Mouse (Mus musculus): ENCODE results near the gene Ppm1g. TPM values are rescaled to one million over a fixed set of nuclear protein-coding genes. Genes with fewer than 3 reads are reported as not detected.

Ppm1g gene
- polyA plus RNA-seq, 1 experiment = 46.0 TPM

GRCm38 (mm10) chr5:31188223-31188840, 32.2 kb downstream of the Ppm1g start:
- H3K27ac ChIP-seq (replicated peaks; ENCODE audit: low read depth, low read length) = no peak overlapping the region
- H3K4me3 ChIP-seq (ENCODE audit: insufficient read depth, low read depth, low read length) = no peak overlapping the region
- peaks cover 3% of the 10 kb centered on the region; the same call in 1 of the 2 replicates for H3K4me1 ChIP-seq (ENCODE audit: control insufficient read depth, insufficient read depth, insufficient read length, low read length)

DNA sequence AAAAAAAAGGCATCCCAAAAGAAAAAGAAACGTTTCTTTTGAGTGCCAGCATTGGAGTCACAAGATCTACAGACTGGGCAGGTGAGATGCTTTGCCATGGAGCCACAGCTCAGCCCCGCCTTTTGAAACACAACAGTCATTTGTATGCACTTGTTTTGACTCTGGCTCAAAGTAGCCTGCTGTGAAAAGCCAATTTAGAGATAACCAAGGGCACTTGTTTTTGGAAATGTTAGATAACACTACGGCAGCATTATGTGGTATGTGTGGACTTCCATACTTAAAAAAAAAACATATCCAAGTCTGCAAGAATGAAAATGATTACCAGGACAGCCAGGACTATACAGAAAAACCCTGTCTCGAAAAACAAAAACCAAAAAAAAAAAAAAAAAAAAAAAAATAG, 36.8 kb downstream of the Ppm1g start:
- H3K27ac ChIP-seq (replicated peaks; ENCODE audit: low read depth, low read length) = no peak overlapping the region
- H3K4me3 ChIP-seq (ENCODE audit: insufficient read depth, low read depth, low read length) = no peak overlapping the region
- no peaks in the 10 kb centered on the region for H3K4me1 ChIP-seq (ENCODE audit: control insufficient read depth, insufficient read depth, insufficient read length, low read length)

DNA sequence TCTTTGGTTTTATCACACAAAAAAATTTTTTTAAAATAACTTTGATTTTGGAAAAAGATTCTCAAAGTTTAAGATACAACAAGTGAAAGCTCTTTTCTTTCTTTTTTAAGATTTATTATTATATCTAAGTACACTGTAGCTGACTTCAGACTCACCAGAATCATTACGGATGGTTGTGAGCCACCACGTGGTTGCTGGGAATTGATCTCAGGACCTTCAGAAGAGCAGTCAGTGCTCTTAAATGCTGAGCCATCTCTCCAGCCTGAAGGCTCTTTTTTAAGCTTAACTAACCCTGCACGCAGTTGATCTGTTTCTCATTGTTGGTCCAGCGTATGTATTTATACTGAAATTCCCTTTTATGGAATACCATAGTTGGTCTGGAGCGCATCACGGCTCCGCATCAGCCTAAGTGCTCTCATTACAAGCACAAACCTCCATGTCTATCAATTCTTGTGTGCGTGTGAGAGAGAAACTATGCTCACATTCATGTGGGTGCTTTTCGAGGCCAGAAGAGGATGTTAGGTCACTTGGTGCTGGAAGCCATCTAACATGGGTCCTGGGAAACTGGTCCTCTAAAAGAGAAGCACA, 39.2 kb downstream of the Ppm1g start:
- no peaks in the 10 kb centered on the region for H3K4me1 ChIP-seq (ENCODE audit: control insufficient read depth, insufficient read depth, insufficient read length, low read length)
- H3K27ac ChIP-seq (replicated peaks; ENCODE audit: low read depth, low read length) = no peak overlapping the region
- H3K4me3 ChIP-seq (ENCODE audit: insufficient read depth, low read depth, low read length) = 0 out of 2 replicates have a peak overlapping the region, but pooled peaks have one; percentile 7

DNA sequence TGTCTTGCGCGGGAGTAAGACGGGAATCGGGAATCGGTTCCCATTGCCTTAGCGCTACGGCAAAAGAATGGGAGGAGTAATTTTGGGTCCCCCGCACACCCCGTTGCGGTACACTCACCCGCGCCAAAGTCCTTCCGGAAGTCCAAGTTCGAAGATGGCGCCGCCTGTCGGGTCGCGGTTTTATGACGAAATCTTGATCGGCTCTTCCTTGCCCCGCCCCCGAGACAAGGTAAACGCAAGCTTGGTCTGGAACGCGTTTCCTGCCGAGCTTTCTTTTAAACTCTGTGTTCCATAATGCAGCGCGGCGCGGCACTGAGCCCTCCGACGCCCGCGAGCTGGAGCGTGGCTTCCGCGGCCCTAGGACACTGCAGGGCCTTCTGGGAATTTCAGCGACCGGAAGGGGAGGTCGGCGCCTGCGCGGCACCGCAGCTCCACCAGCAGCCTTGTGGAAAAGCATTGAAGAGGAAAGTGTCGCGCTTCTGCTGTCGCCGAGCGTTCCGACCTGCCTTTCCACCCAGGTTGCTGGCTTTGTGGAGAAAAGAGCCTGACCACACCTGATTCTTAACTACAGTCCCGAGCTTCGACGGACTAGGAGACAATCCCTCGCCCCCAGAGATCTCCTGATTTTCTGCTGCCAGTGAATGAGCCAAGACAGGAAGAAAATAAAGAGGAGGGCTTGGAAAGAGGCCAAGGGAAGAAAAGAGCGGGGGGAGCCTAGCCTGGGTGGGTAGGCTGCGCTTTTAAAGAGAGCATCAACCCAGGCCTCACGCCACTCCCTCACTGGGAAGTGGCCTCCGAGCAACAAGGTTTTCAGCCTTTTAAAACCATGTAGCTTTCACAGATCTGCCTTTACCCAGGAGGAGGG, 40.5 kb downstream of the Ppm1g start, which contains the start of the genes Gm29609 and Gtf3c2:
Gene Gm29609 (minus strand): TSS at position 146 of the 865 bp plus-strand sequence.
Gene Gtf3c2 (minus strand): TSS at position 379 of the 865 bp plus-strand sequence.
- Histone ChIP-seq H3K4me1 (ENCODE audit: control insufficient read depth, insufficient read depth, insufficient read length, low read length) (no peaks in the 10 kb centered on the region), H3K27ac (replicated peaks; ENCODE audit: low read depth, low read length) (peak within 1 kb of the TSS; percentile 95), H3K4me3 (ENCODE audit: insufficient read depth, low read depth, low read length) (peak within 1 kb of the TSS; percentile 81)

DNA sequence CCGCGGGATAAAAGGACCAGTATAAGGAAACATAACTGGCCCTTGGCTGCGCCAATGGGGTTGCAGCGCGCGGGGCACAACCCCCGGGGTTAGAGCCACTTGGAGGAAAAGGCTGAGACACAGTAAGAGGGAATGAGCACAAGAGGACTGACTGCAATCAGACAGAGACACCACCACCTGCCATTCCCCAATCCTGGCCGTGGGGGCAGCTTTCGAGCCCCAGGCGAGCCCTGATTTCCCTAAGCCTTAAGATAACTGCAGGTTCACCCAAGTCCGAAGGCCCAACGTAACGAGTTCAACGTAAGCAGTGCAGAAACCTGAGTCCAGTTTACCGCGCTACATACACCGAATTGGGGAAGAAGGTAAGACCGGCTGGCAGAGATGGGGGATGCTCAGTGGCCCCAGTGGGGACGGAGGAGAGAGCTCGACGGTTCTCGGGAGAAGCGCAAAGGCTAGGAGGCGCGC, 41.2 kb downstream of the Ppm1g start:
- Histone ChIP-seq H3K27ac (replicated peaks; ENCODE audit: low read depth, low read length) (peak overlapping the region; percentile 64), H3K4me1 (ENCODE audit: control insufficient read depth, insufficient read depth, insufficient read length, low read length) (no peaks in the 10 kb centered on the region), H3K4me3 (ENCODE audit: insufficient read depth, low read depth, low read length) (peak overlapping the region; percentile 81)

DNA sequence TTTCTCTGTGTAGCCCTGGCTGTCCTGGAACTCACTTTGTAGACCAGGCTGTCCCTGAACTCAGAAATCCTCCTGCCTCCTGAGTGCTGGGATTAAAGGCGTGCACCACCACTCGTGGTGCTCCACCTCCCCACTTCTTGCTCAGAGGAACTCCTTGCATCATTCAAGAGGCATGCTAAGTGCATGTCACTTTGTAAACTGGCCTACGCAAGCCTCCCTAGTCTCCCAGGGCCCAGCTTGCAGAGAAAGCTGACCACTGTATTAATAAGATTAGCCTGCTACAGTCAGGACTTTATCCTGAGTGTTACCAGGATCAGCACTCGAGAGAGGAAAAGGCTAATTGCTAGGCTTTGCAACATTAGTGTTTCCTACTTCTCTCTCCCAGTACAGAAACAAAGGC, 51.9 kb downstream of the Ppm1g start:
- H3K4me3 ChIP-seq (ENCODE audit: insufficient read depth, low read depth, low read length) = no peak overlapping the region
- no peaks in the 10 kb centered on the region for H3K4me1 ChIP-seq (ENCODE audit: control insufficient read depth, insufficient read depth, insufficient read length, low read length)
- no peak overlapping the region for H3K27ac ChIP-seq (replicated peaks; ENCODE audit: low read depth, low read length)

DNA sequence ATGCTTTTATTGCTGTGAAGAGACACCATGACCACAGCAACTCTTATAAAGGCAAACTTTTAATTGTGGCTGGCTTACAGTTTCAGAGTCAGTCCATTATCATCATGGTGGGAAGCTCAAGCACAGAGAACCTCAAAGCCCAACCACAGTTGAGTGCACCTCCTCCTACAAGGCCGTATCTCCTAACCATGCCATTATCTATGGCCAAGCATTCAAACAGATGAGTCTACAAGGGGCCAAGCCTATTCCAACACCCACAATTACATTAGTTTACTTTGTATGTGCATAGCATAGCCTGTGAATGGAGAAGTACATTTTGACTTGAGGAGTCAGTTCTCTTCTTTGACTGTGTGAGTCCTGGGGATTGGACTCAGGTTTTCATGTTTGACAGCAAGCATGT, 55.6 kb downstream of the Ppm1g start:
- no peak overlapping the region for H3K27ac ChIP-seq (replicated peaks; ENCODE audit: low read depth, low read length)
- H3K4me3 ChIP-seq (ENCODE audit: insufficient read depth, low read depth, low read length) = no peak overlapping the region
- no peaks in the 10 kb centered on the region for H3K4me1 ChIP-seq (ENCODE audit: control insufficient read depth, insufficient read depth, insufficient read length, low read length)

GRCm38 (mm10) chr5:31162462-31162861, 58.0 kb downstream of the Ppm1g start:
- H3K27ac ChIP-seq (replicated peaks; ENCODE audit: low read depth, low read length) = no peak overlapping the region
- no peaks in the 10 kb centered on the region for H3K4me1 ChIP-seq (ENCODE audit: control insufficient read depth, insufficient read depth, insufficient read length, low read length)
- no peak overlapping the region for H3K4me3 ChIP-seq (ENCODE audit: insufficient read depth, low read depth, low read length)

DNA sequence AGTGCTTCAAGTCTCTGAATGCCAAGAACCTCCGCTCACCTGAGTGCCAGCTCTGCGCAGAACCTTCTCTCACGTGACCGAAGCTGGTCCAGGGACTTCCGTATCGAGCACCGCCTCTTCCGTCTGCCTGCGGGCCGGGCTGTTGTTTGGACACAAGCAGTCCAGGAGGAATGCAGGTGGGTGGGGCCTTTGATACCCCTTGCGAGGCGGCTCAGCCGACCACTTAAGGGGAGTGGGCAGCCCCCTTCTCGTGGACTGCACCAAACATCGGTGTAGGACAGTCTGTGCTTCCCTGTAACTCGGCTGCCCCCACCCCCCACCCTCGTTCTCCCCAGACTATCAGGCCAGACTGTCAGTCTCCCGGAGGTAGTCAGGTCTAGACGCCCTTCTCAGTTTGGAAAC, 66.3 kb downstream of the Ppm1g start, which contains the start of gene Mpv17:
Gene Mpv17 (minus strand): TSS at position 100 of the 402 bp plus-strand sequence.
- peaks cover 3% of the 10 kb centered on the region; the same call in 1 of the 2 replicates for H3K4me1 ChIP-seq (ENCODE audit: control insufficient read depth, insufficient read depth, insufficient read length, low read length)
- H3K27ac ChIP-seq (replicated peaks; ENCODE audit: low read depth, low read length) = peak within 1 kb of the TSS; percentile 56; the same call in 1 of the 2 replicates

DNA sequence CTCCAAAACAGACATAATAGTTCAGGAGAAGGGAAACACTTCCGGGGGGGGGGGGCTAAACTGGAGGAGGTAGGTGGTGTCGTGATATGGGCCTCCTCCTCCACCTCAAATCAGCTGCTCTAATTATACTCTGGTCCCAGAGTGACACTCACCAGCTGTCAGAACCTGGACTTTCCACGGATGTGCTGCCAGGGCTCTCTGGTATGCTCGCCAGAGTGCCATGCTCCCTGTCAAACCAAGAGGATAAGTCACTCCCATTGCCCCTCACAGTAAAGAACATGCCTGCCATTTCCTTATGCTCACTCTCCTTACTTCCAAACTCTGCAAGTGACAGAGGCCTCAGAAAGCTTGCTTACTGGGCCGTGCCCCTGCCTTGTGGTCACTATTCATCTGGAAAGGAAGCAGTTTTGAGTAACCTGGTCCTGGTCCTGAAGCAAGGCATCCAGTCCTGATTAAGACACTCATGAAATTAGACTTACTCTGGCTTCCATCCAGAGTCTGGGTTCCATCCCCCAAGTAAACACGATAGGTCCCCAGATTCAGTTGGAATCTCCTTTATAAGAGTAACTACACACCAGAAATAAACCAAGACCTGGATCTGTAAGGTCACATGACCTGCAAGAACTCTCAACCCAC, 66.9 kb downstream of the Ppm1g start:
- H3K4me3 ChIP-seq (ENCODE audit: insufficient read depth, low read depth, low read length) = peak overlapping the region; percentile 92
- H3K27ac ChIP-seq (replicated peaks; ENCODE audit: low read depth, low read length) = no peak overlapping the region; the same call in 1 of the 2 replicates
- peaks cover 3% of the 10 kb centered on the region; the same call in 1 of the 2 replicates for H3K4me1 ChIP-seq (ENCODE audit: control insufficient read depth, insufficient read depth, insufficient read length, low read length)

More for the DNA sequence above, 66.3 kb downstream of the Ppm1g start, which contains the start of gene Mpv17:
- peak within 1 kb of the TSS; percentile 92 for H3K4me3 ChIP-seq (ENCODE audit: insufficient read depth, low read depth, low read length)

Other genes with a start within 250 kb of the Ppm1g start
- gene Atraid, start 172.4 kb downstream of the Ppm1g start, polyA plus RNA-seq (2012; ENCODE audit: insufficient read depth, insufficient read length, missing spikeins) = 156 and 168 TPM in 2 replicates
- gene Slc5a6, start 171.8 kb downstream of the Ppm1g start, polyA plus RNA-seq (2012; ENCODE audit: insufficient read depth, insufficient read length, missing spikeins) = 8.2 and 10.3 TPM in 2 replicates
- gene Cad, start 165.9 kb downstream of the Ppm1g start, polyA plus RNA-seq (2012; ENCODE audit: insufficient read depth, insufficient read length, missing spikeins) = 6.8 and 19.9 TPM in 2 replicates
- gene Dnajc5g, start 114.4 kb downstream of the Ppm1g start, polyA plus RNA-seq (2012; ENCODE audit: insufficient read depth, insufficient read length, missing spikeins) = not detected in 2 replicates
- not detected in 2 replicates for gene Slc30a3, start 112.5 kb downstream of the Ppm1g start, polyA plus RNA-seq (2012; ENCODE audit: insufficient read depth, insufficient read length, missing spikeins)
- gene Trim54, start 104.0 kb downstream of the Ppm1g start, polyA plus RNA-seq (2012; ENCODE audit: insufficient read depth, insufficient read length, missing spikeins) = 3.2 and 4.2 TPM in 2 replicates
- not detected in 2 replicates for gene Ucn, start 81.9 kb downstream of the Ppm1g start, polyA plus RNA-seq (2012; ENCODE audit: insufficient read depth, insufficient read length, missing spikeins)
- gene Mpv17, start 66.4 kb downstream of the Ppm1g start, polyA plus RNA-seq (2012; ENCODE audit: insufficient read depth, insufficient read length, missing spikeins) = 71.5 and 104 TPM in 2 replicates
- not detected in 2 replicates for gene Gm29609, start 40.8 kb downstream of the Ppm1g start, polyA plus RNA-seq (2012; ENCODE audit: insufficient read depth, insufficient read length, missing spikeins)
- 18.3 and 18.4 TPM in 2 replicates for gene Gtf3c2, start 40.5 kb downstream of the Ppm1g start, polyA plus RNA-seq (2012; ENCODE audit: insufficient read depth, insufficient read length, missing spikeins)
- gene Snx17, start 27.5 kb downstream of the Ppm1g start, polyA plus RNA-seq (2012; ENCODE audit: insufficient read depth, insufficient read length, missing spikeins) = 56.4 and 64.8 TPM in 2 replicates
- gene Eif2b4, start 27.3 kb downstream of the Ppm1g start, polyA plus RNA-seq (2012; ENCODE audit: insufficient read depth, insufficient read length, missing spikeins) = 33.3 and 43.4 TPM in 2 replicates
- 10.0 and 12.1 TPM in 2 replicates for gene Zfp513, start 18.4 kb downstream of the Ppm1g start, polyA plus RNA-seq (2012; ENCODE audit: insufficient read depth, insufficient read length, missing spikeins)
- gene Nrbp1, start 20.2 kb upstream of the Ppm1g start, polyA plus RNA-seq (2012; ENCODE audit: insufficient read depth, insufficient read length, missing spikeins) = 31.0 and 33.7 TPM in 2 replicates
- gene Gm9970, start 20.5 kb upstream of the Ppm1g start, polyA plus RNA-seq (2012; ENCODE audit: insufficient read depth, insufficient read length, missing spikeins) = not detected in 2 replicates
- gene Krtcap3, start 31.0 kb upstream of the Ppm1g start, polyA plus RNA-seq (2012; ENCODE audit: insufficient read depth, insufficient read length, missing spikeins) = 2.0 TPM in 1 of 2 replicates, not detected in the other
- gene Ift172, start 70.4 kb upstream of the Ppm1g start, polyA plus RNA-seq (2012; ENCODE audit: insufficient read depth, insufficient read length, missing spikeins) = 28.9 and 34.5 TPM in 2 replicates
- 3.6 and 3.7 TPM in 2 replicates for gene Fndc4, start 75.4 kb upstream of the Ppm1g start, polyA plus RNA-seq (2012; ENCODE audit: insufficient read depth, insufficient read length, missing spikeins)
- 0.99 TPM in 1 of 2 replicates, not detected in the other for gene Gckr, start 76.8 kb upstream of the Ppm1g start, polyA plus RNA-seq (2012; ENCODE audit: insufficient read depth, insufficient read length, missing spikeins)
- gene Zfp512, start 231.7 kb upstream of the Ppm1g start, polyA plus RNA-seq (2012; ENCODE audit: insufficient read depth, insufficient read length, missing spikeins) = 5.0 and 6.7 TPM in 2 replicates